Mouse (Mus musculus) spleen, adult 2 months (tissue): Measurements from ENCODE around the gene Hecw2.

Experiments
- CTCF ChIP-seq: fragments of 200-500 bp; IDR thresholded peaks from 2 replicates; pipeline ENCODE4 v1.5.1; 2011; ENCODE audit warnings: mild to moderate bottlenecking, inconsistent platforms; ENCODE audit not compliant: insufficient read depth, insufficient read length, insufficient replicate concordance; ENCODE audit errors: extremely low read depth
- POLR2A ChIP-seq: fragments of 200-500 bp; IDR thresholded peaks from 2 replicates; pipeline ENCODE4 v1.6.1; 2011; ENCODE audit warnings: low read depth, low read length, inconsistent platforms

- TF ChIP-seq POLR2A (no peak), CTCF (no peak)
Measured at GRCm38 (mm10) chr1:53889806-53890205, 305.2 kb downstream of the Hecw2 start.
